Mouse (Mus musculus): Measurements from ENCODE around the gene Myo16. TPM values are rescaled to one million over a fixed set of nuclear protein-coding genes. Genes with fewer than 3 reads are reported as not detected.

Gene Myo16
- polyA plus RNA-seq, 1 experiment from 2014 or later, result 0.70 TPM

- Histone ChIP-seq H3K27me3 (ENCODE audit: insufficient read depth, low read length) (no peaks in the 10 kb centered on the region), H3K4me1 (ENCODE audit: insufficient read depth) (no peaks in the 10 kb centered on the region), H3K36me3 (ENCODE audit: insufficient read depth) (no peaks in the 10 kb centered on the region), H3K4me2 (no peak overlapping the region), H3K27ac (ENCODE audit: low read depth) (no peak overlapping the region), H3K9ac (no peak overlapping the region), H3K4me3 (ENCODE audit: low read depth, low read length) (no peak overlapping the region), H3K9me3 (ENCODE audit: low read depth, low read length) (no peaks in the 10 kb centered on the region)
- ATAC-seq (ENCODE audit: insufficient read depth) (no peak), DNase-seq (no peak)
- 7% methylated on average over 2 of the region's 2 CpGs for WGBS
- TF ChIP-seq CTCF (IDR thresholded peaks at IDR 0.05; ENCODE audit: low read depth), result no peak
These were observed 518.3 kb downstream of the Myo16 start for GRCm38 (mm10) chr8:10671862-10672548.

- no peak overlapping the region for H3K9ac ChIP-seq
- no peaks in the 10 kb centered on the region for H3K27me3 ChIP-seq (ENCODE audit: insufficient read depth, low read length)
- no peaks in the 10 kb centered on the region for H3K4me1 ChIP-seq (ENCODE audit: insufficient read depth)
- H3K36me3 ChIP-seq (ENCODE audit: insufficient read depth), result no peaks in the 10 kb centered on the region
- 75% methylated on average over 9 of the region's 9 CpGs for WGBS
- no peak overlapping the region for H3K4me3 ChIP-seq (ENCODE audit: low read depth, low read length)
- ATAC-seq (ENCODE audit: insufficient read depth) (no peak), DNase-seq (no peak)
- H3K27ac ChIP-seq (ENCODE audit: low read depth), result no peak overlapping the region
- no peak overlapping the region for H3K4me2 ChIP-seq
- no peak for TF ChIP-seq CTCF (IDR thresholded peaks at IDR 0.05; ENCODE audit: low read depth)
- no peaks in the 10 kb centered on the region for H3K9me3 ChIP-seq (ENCODE audit: low read depth, low read length)
These were observed 524.2 kb downstream of the Myo16 start for GRCm38 (mm10) chr8:10677840-10678410.

- Histone ChIP-seq H3K9ac (no peak overlapping the region), H3K4me1 (ENCODE audit: insufficient read depth) (no peaks in the 10 kb centered on the region), H3K27me3 (ENCODE audit: insufficient read depth, low read length) (no peaks in the 10 kb centered on the region), H3K27ac (ENCODE audit: low read depth) (no peak overlapping the region), H3K4me3 (ENCODE audit: low read depth, low read length) (no peak overlapping the region), H3K36me3 (ENCODE audit: insufficient read depth) (no peaks in the 10 kb centered on the region), H3K4me2 (no peak overlapping the region), H3K9me3 (ENCODE audit: low read depth, low read length) (no peaks in the 10 kb centered on the region)
- 61% methylated on average over 7 of the region's 7 CpGs for WGBS
- ATAC-seq (ENCODE audit: insufficient read depth) (no peak), DNase-seq (no peak)
- TF ChIP-seq CTCF (IDR thresholded peaks at IDR 0.05; ENCODE audit: low read depth), result no peak
These were observed 528.2 kb downstream of the Myo16 start for GRCm38 (mm10) chr8:10681926-10682325.

- Histone ChIP-seq H3K4me1 (ENCODE audit: insufficient read depth) (no peaks in the 10 kb centered on the region), H3K4me3 (ENCODE audit: low read depth, low read length) (no peak overlapping the region), H3K36me3 (ENCODE audit: insufficient read depth) (no peaks in the 10 kb centered on the region), H3K9me3 (ENCODE audit: low read depth, low read length) (no peaks in the 10 kb centered on the region), H3K9ac (no peak overlapping the region), H3K27me3 (ENCODE audit: insufficient read depth, low read length) (no peaks in the 10 kb centered on the region), H3K27ac (ENCODE audit: low read depth) (no peak overlapping the region), H3K4me2 (no peak overlapping the region)
- 70% methylated on average over 8 of the region's 8 CpGs for WGBS
- TF ChIP-seq CTCF (IDR thresholded peaks at IDR 0.05; ENCODE audit: low read depth), result no peak
- ATAC-seq (ENCODE audit: insufficient read depth), result no peak
- no peak for DNase-seq
These were observed 529.4 kb downstream of the Myo16 start for GRCm38 (mm10) chr8:10683088-10683487.

Other genes starting within 250 kb of the Myo16 start
- gene Lig4, start 176.2 kb upstream of the Myo16 start, polyA plus RNA-seq (2014; fragmentation: Nextera tagmentation; extraction: Ambion mirVana), result 5.7 and 6.0 TPM in 2 replicates
- gene Abhd13, start 176.2 kb upstream of the Myo16 start, polyA plus RNA-seq (2014; fragmentation: Nextera tagmentation; extraction: Ambion mirVana), result 20.5 and 20.6 TPM in 2 replicates
- 5.1 and 6.5 TPM in 2 replicates for gene Tnfsf13b, start 147.4 kb upstream of the Myo16 start, polyA plus RNA-seq (2014; fragmentation: Nextera tagmentation; extraction: Ambion mirVana)